Mouse (Mus musculus) megakaryocyte, embryonic 14.5 days (primary cell): ENCODE results near the gene Nlrp14. TPM values are rescaled to one million over a fixed set of nuclear protein-coding genes. Genes with fewer than 3 reads are reported as not detected.

ENCODE experiments used
- H3K27me3 ChIP-seq: replicated peaks from 2 replicates; pipeline ENCODE3; 2012; ENCODE audit warnings: inconsistent platforms
- H3K36me3 ChIP-seq: replicated peaks from 2 replicates; pipeline ENCODE3; 2012; ENCODE audit warnings: low read length, inconsistent platforms, mixed read lengths
- H3K4me1 ChIP-seq: 2 replicates; pipeline ENCODE4 v1.6.1; 2012; ENCODE audit warnings: inconsistent platforms
- H3K4me3 ChIP-seq: replicated peaks from 2 replicates; pipeline ENCODE3; 2012; ENCODE audit warnings: moderate library complexity, mild to moderate bottlenecking, inconsistent platforms
- H3K9me3 ChIP-seq: 2 replicates; pipeline ENCODE4 v1.6.1; 2012; ENCODE audit warnings: inconsistent platforms
- FLI1 ChIP-seq: IDR thresholded peaks from 2 replicates; pipeline ENCODE4 v1.6.1; 2012; ENCODE audit warnings: low read length, inconsistent platforms, mixed read lengths
- GATA1 ChIP-seq: IDR thresholded peaks from 3 replicates; pipeline ENCODE4 v1.6.1; 2012; ENCODE audit warnings: mixed read lengths, low read length, inconsistent platforms, borderline replicate concordance
- polyA plus RNA-seq: library from polyadenylated mRNA; stranded (reverse); fragments of >175 nt; gene quantifications from 2 replicates; pipeline ENCODE4 v1.2.3, GENCODE M21; 2012; ENCODE audit warnings: low replicate concordance; ENCODE audit not compliant: insufficient read depth

The Nlrp14 gene
- polyA plus RNA-seq, 1 experiment: not detected

GRCm38 (mm10) chr7:107236854-107237253, 70.1 kb downstream of the Nlrp14 start:
- H3K36me3 ChIP-seq: no peaks in the 10 kb centered on the region
- H3K4me1 ChIP-seq: no peaks in the 10 kb centered on the region
- H3K4me3 ChIP-seq: no peak overlapping the region
- H3K27me3 ChIP-seq: no peaks in the 10 kb centered on the region
- TF ChIP-seq FLI1 (no peak), GATA1 (no peak)
- H3K9me3 ChIP-seq: no peaks in the 10 kb centered on the region

- Histone ChIP-seq H3K4me1 (no peaks in the 10 kb centered on the region), H3K36me3 (no peaks in the 10 kb centered on the region), H3K4me3 (no peak overlapping the region), H3K27me3 (no peaks in the 10 kb centered on the region), H3K9me3 (no peaks in the 10 kb centered on the region)
- TF ChIP-seq FLI1 (no peak), GATA1 (no peak)
Measured at GRCm38 (mm10) chr7:107237498-107237897, 70.7 kb downstream of the Nlrp14 start.

DNA sequence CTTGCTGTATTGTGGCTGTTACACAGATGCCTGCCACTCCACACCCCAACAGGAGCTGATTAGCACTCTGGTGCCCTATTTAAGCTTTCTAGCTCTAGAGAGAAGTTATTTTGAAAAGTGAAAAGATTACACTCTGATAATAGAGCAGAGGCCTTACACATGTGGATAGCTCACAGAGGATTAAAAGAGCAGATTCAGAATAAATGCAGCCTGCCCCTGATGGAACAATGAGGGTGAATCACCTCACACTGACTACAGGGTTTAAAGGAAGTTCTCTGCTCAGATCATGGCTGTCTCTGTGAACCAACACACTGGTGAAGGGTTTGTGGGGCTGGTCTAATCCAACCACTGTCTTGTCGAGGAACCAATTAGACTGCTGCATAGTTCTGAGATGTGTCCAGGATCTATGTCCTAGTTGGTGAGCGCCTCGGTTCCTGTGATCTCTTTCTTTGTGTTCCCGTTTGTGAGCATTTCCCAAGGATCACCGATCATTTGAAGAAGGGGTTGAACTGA, 74.6 kb downstream of the Nlrp14 start:
- Histone ChIP-seq H3K36me3 (no peaks in the 10 kb centered on the region), H3K4me3 (no peak overlapping the region), H3K9me3 (no peaks in the 10 kb centered on the region), H3K4me1 (no peaks in the 10 kb centered on the region), H3K27me3 (no peaks in the 10 kb centered on the region)
- no peak for TF ChIP-seq GATA1
- TF ChIP-seq FLI1: no peak

Other genes with a start within 250 kb of the Nlrp14 start
- gene Olfr709-ps1, start 234.8 kb upstream of the Nlrp14 start, polyA plus RNA-seq: not detected in 2 replicates
- not detected in 2 replicates for gene Olfr710, start 218.7 kb upstream of the Nlrp14 start, polyA plus RNA-seq
- gene Olfr6, start 203.1 kb upstream of the Nlrp14 start, polyA plus RNA-seq: not detected in 2 replicates
- not detected in 2 replicates for gene Olfr711, start 191.5 kb upstream of the Nlrp14 start, polyA plus RNA-seq
- gene Olfr2, start 160.9 kb upstream of the Nlrp14 start, polyA plus RNA-seq: 0.47 TPM in 1 of 2 replicates, not detected in the other
- not detected in 2 replicates for gene Olfr713, start 135.8 kb upstream of the Nlrp14 start, polyA plus RNA-seq
- not detected in 2 replicates for gene Olfr714, start 96.0 kb upstream of the Nlrp14 start, polyA plus RNA-seq
- gene Olfr17, start 73.8 kb upstream of the Nlrp14 start, polyA plus RNA-seq: not detected in 2 replicates
- gene Olfr715b, start 56.6 kb upstream of the Nlrp14 start, polyA plus RNA-seq: not detected in 2 replicates
- gene Olfr715, start 35.9 kb upstream of the Nlrp14 start, polyA plus RNA-seq: not detected in 2 replicates
- not detected in 2 replicates for gene Olfr716, start 28.7 kb upstream of the Nlrp14 start, polyA plus RNA-seq
- gene Rbmxl2, start 42.5 kb downstream of the Nlrp14 start, polyA plus RNA-seq: not detected in 2 replicates
- not detected in 2 replicates for gene Syt9, start 203.7 kb downstream of the Nlrp14 start, polyA plus RNA-seq